Mouse (Mus musculus) hindbrain, embryonic 11.5 days (tissue): ENCODE results near the gene Ddr2. TPM values are rescaled to one million over a fixed set of nuclear protein-coding genes. Genes with fewer than 3 reads are reported as not detected.

Experiments
- ATAC-seq: fragments of 200-750 bp; cut with Nextera tagmentation; 2 replicates; pipeline ENCODE4 v1.8.0; 2017; ENCODE audit warnings: mild to moderate bottlenecking, moderate TSS enrichment, moderate library complexity; ENCODE audit not compliant: low FRiP score
- DNase-seq: peaks from one replicate; pipeline ENCODE4 v3.0.0-alpha.2; 2015; ENCODE audit warnings: low spot score
- H3K27ac ChIP-seq: fragments of 300-500 bp; sonication (generic); 2 replicates; pipeline ENCODE4 v1.5.1; 2014; ENCODE audit warnings: mild to moderate bottlenecking, low read depth, low read length
- H3K27me3 ChIP-seq: fragments of 300-500 bp; sonication (generic); 2 replicates; pipeline ENCODE4 v1.6.1; 2014; ENCODE audit warnings: mild to moderate bottlenecking, low read length, moderate library complexity, mixed read lengths; ENCODE audit not compliant: control insufficient read depth, insufficient read depth
- H3K36me3 ChIP-seq: fragments of 300-500 bp; sonication (generic); 2 replicates; pipeline ENCODE4 v1.6.1; 2014; ENCODE audit warnings: mild to moderate bottlenecking, low read length, moderate library complexity, mixed read lengths; ENCODE audit not compliant: control insufficient read depth, insufficient read depth
- H3K4me1 ChIP-seq: fragments of 300-500 bp; sonication (generic); replicated peaks from 2 replicates; pipeline ENCODE4 v1.6.1; 2014; ENCODE audit warnings: low read length, mixed read lengths; ENCODE audit not compliant: control insufficient read depth, insufficient read depth
- H3K4me2 ChIP-seq: fragments of 300-500 bp; sonication (generic); replicated peaks from 2 replicates; pipeline ENCODE4 v1.6.1; 2014; ENCODE audit warnings: mild to moderate bottlenecking, low read depth, low read length
- H3K4me3 ChIP-seq: fragments of 300-500 bp; sonication (generic); 2 replicates; pipeline ENCODE4 v1.5.1; 2014; ENCODE audit warnings: low read depth, low read length
- H3K9ac ChIP-seq: fragments of 300-500 bp; sonication (generic); 2 replicates; pipeline ENCODE4 v1.6.1; 2014; ENCODE audit warnings: low read depth, low read length
- H3K9me3 ChIP-seq: fragments of 300-500 bp; sonication (generic); 2 replicates; pipeline ENCODE4 v1.6.1; 2016; ENCODE audit warnings: low read length; ENCODE audit not compliant: control insufficient read depth
- WGBS: fragments of 180-500 bp; shearing (Covaris S2); extraction: QIAGEN DNeasy Blood & Tissue Kit; methylation state at CpG from one replicate; pipeline ENCODE4 v1.1.7; 2014; 5-methylcytosine and 5-hydroxymethylcytosine counted together
- polyA plus RNA-seq: library from polyadenylated mRNA; unstranded; fragments of >200 nt; fragmentation: Nextera tagmentation; extraction: Ambion mirVana; gene quantifications from 2 replicates; pipeline ENCODE4 v1.2.1, GENCODE M21; 2014

The Ddr2 gene
- polyA plus RNA-seq, 1 experiment from 2014 or later: 32.0 TPM

GRCm38 (mm10) chr1:170057607-170058006 lies 53.0 kb downstream of the Ddr2 start:
- Histone ChIP-seq H3K27ac (no peak overlapping the region), H3K4me1 (no peaks in the 10 kb centered on the region), H3K9me3 (no peaks in the 10 kb centered on the region), H3K27me3 (no peaks in the 10 kb centered on the region), H3K4me2 (no peak overlapping the region), H3K36me3 (no peaks in the 10 kb centered on the region), H3K9ac (no peak overlapping the region), H3K4me3 (no peak overlapping the region)
- 88% methylated on average over 7 of the region's 7 CpGs for WGBS
- no peak for ATAC-seq
- DNase-seq: no peak

GRCm38 (mm10) chr1:170056921-170057320 lies 53.6 kb downstream of the Ddr2 start:
- Histone ChIP-seq H3K4me2 (no peak overlapping the region), H3K9ac (no peak overlapping the region), H3K4me1 (no peaks in the 10 kb centered on the region), H3K36me3 (no peaks in the 10 kb centered on the region), H3K27me3 (no peaks in the 10 kb centered on the region), H3K9me3 (no peaks in the 10 kb centered on the region), H3K27ac (no peak overlapping the region), H3K4me3 (no peak overlapping the region)
- ATAC-seq: no peak
- WGBS: 88% methylated on average over 3 of the region's 3 CpGs
- no peak for DNase-seq

DNA sequence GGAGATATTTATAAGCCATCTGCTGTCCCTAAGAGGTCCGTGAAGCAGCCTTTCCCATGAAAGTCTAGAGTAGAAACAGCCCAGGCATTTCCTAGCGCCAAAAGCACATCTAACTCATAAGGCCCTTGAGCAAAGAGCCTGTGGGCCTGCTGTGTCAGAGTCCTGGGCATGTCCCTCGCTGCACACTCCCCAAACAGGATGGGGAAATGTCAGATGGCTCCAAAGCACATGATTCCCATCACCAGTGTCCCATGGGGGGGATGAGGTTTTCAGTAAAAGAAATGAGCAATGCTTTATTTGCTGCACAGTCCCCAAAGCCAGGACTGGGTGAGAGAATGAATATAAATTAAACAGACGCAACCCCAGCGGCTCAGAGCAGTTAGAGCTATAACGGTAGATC lies 54.3 kb downstream of the Ddr2 start:
- 0 out of 2 replicates have a peak, but pooled peaks have one; percentile 40 for ATAC-seq

DNA sequence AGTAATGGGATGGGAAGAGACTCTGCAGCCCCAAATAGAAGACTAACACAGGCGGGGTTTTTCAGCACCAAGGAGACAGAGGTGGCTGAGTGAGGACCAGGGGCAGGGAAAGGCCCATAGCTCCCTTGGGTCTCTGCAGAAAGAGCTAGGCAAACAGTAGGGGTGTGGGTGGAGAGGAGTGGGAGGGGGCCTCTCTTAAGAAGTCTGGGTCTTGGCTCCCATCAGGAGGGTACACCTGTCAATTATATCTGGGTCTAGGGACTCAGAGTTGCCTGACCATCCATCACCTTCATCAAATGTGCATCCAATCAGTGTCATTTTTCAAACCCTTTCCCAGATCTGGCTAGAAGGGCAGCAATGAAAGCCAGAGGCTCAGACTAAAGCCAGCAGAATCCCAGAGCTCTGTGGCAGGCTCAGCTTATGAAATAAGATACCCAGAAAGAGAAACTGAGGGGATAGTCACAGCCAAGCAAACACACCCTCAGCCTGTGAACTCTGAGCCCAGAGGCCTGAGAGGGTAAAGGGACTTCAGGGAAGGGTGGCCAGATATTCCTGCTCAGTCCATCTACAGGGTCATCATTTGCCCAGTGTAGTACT lies 58.0 kb downstream of the Ddr2 start:
- Histone ChIP-seq H3K36me3 (no peaks in the 10 kb centered on the region), H3K9me3 (no peaks in the 10 kb centered on the region), H3K9ac (no peak overlapping the region), H3K4me2 (no peak overlapping the region), H3K27ac (no peak overlapping the region), H3K4me1 (no peaks in the 10 kb centered on the region), H3K27me3 (no peaks in the 10 kb centered on the region), H3K4me3 (no peak overlapping the region)
- ATAC-seq: no peak
- WGBS: 75% methylated on average over 1 of the region's 1 CpGs
- DNase-seq: no peak

More for the DNA sequence above, 54.3 kb downstream of the Ddr2 start:
- DNase-seq: no peak
- whole genome bisulfite sequencing: 71% methylated on average over 6 of the region's 6 CpGs
- Histone ChIP-seq H3K4me2 (no peak overlapping the region), H3K36me3 (no peaks in the 10 kb centered on the region), H3K9ac (no peak overlapping the region), H3K27ac (no peak overlapping the region), H3K9me3 (no peaks in the 10 kb centered on the region), H3K27me3 (no peaks in the 10 kb centered on the region), H3K4me1 (no peaks in the 10 kb centered on the region), H3K4me3 (no peak overlapping the region)

GRCm38 (mm10) chr1:170051631-170052177 lies 58.9 kb downstream of the Ddr2 start:
- no peak for ATAC-seq
- no peaks in the 10 kb centered on the region for H3K27me3 ChIP-seq
- H3K4me2 ChIP-seq: no peak overlapping the region
- 80% methylated on average over 5 of the region's 5 CpGs for WGBS
- H3K4me1 ChIP-seq: no peaks in the 10 kb centered on the region
- no peak overlapping the region for H3K4me3 ChIP-seq
- no peak overlapping the region for H3K9ac ChIP-seq
- no peaks in the 10 kb centered on the region for H3K9me3 ChIP-seq
- DNase-seq: no peak
- H3K36me3 ChIP-seq: no peaks in the 10 kb centered on the region
- H3K27ac ChIP-seq: no peak overlapping the region

- ATAC-seq: no peak
- no peak overlapping the region for H3K4me3 ChIP-seq
- H3K27me3 ChIP-seq: no peaks in the 10 kb centered on the region
- no peak overlapping the region for H3K27ac ChIP-seq
- no peaks in the 10 kb centered on the region for H3K36me3 ChIP-seq
- no peak for DNase-seq
- H3K9me3 ChIP-seq: no peaks in the 10 kb centered on the region
- no peak overlapping the region for H3K4me2 ChIP-seq
- no peak overlapping the region for H3K9ac ChIP-seq
- 80% methylated on average over 4 of the region's 4 CpGs for WGBS
- H3K4me1 ChIP-seq: no peaks in the 10 kb centered on the region
Measured at GRCm38 (mm10) chr1:170048434-170048833, 62.1 kb downstream of the Ddr2 start.

DNA sequence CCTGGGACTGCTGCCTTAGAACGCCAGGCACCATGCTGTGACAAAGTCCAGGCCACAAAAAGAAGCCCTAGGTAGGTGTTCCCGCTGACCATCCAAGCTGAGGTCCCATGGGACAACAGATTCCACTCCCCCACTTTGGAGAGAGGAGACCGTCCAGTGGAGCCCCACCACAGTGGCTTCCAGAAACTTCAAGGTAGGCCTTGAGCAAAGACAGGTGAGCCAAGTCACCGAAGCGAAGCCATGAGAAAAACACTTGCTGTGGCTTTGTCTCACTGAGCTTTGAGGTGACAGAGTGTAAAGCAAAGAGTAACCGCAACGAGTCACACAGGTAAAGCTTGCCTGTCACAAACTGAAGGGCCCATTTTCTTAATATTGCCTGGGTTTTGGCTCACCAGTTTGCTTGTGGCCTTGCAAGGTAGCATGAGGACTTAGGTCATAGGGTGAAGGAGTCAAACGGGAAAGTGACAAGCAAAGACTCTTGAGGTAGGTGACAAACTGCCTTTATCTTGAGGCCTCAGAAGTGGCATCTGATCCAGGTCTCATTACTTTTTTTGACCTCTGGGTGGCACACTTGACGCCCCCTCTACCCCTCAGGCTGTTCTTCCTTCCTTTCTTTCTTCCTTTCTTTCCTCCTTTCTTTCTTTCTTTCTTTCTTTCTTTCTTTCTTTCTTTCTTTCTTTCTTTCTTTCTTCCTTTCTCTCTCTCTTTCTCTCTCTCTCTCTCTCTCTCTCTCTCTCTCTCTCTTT lies 65.7 kb downstream of the Ddr2 start:
- no peak overlapping the region for H3K9ac ChIP-seq
- 81% methylated on average over 9 of the region's 9 CpGs for WGBS
- H3K4me1 ChIP-seq: no peaks in the 10 kb centered on the region
- H3K27me3 ChIP-seq: no peaks in the 10 kb centered on the region
- no peak overlapping the region for H3K4me2 ChIP-seq
- no peak for ATAC-seq
- no peak overlapping the region for H3K27ac ChIP-seq
- no peaks in the 10 kb centered on the region for H3K9me3 ChIP-seq
- no peak for DNase-seq
- no peak overlapping the region for H3K4me3 ChIP-seq
- H3K36me3 ChIP-seq: no peaks in the 10 kb centered on the region

GRCm38 (mm10) chr1:170043753-170044152 lies 66.8 kb downstream of the Ddr2 start:
- no peaks in the 10 kb centered on the region for H3K4me1 ChIP-seq
- no peak overlapping the region for H3K27ac ChIP-seq
- no peak overlapping the region for H3K9ac ChIP-seq
- DNase-seq (no peak), ATAC-seq (no peak)
- no peaks in the 10 kb centered on the region for H3K36me3 ChIP-seq
- no peak overlapping the region for H3K4me2 ChIP-seq
- H3K27me3 ChIP-seq: no peaks in the 10 kb centered on the region
- H3K4me3 ChIP-seq: no peak overlapping the region
- H3K9me3 ChIP-seq: no peaks in the 10 kb centered on the region

GRCm38 (mm10) chr1:170042996-170043395 lies 67.6 kb downstream of the Ddr2 start:
- Histone ChIP-seq H3K9me3 (no peaks in the 10 kb centered on the region), H3K4me1 (no peaks in the 10 kb centered on the region), H3K27me3 (no peaks in the 10 kb centered on the region), H3K27ac (no peak overlapping the region), H3K4me2 (no peak overlapping the region), H3K36me3 (no peaks in the 10 kb centered on the region), H3K9ac (no peak overlapping the region), H3K4me3 (no peak overlapping the region)
- WGBS: 93% methylated on average over 5 of the region's 5 CpGs
- DNase-seq (no peak), ATAC-seq (no peak)
